Comparison of ENCODE assay signal across 8 mouse cellular contexts in the genomic region with DNA sequence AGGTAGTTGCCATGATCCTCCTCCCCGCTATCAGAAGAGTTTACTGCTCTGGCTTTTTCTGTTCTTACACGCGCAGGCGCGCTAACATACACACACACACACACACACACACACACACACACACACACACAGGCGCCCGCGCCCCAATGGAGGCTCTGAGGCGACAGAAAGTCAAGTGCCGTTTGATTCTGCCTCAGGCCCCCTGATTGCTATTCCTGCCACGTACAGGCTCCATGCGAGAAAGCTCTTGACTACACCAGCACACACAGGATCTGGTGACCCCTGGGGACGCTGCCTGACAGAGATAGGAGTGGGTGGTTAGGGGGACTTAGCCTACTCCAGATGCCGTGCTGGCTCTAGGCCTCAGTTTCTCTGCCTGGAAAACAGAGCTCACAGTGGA. TPM values are rescaled to one million over a fixed set of nuclear protein-coding genes. Genes with fewer than 3 reads are reported as not detected.
DNase-seq lines count a peak whose midpoint lies in the region; ATAC-seq and TF ChIP-seq lines count a peak whose summit lies in the region.

No protein-coding gene starts in this region.

- peak overlapping the region; percentile 95 for H3K27ac ChIP-seq in hindbrain, embryonic 11.5 days (ENCODE audit: low read depth, low read length)
- no peak overlapping the region for H3K27ac ChIP-seq in limb, embryonic 14.5 days (replicated peaks; ENCODE audit: low read depth, low read length)

- peak overlapping the region; percentile 55 for H3K4me2 ChIP-seq in hindbrain, embryonic 11.5 days (replicated peaks; ENCODE audit: low read depth, low read length)
- peak overlapping the region; percentile 90; the same call in 1 of the 2 replicates for H3K4me2 ChIP-seq in limb, embryonic 14.5 days (replicated peaks; ENCODE audit: low read depth, low read length, severe bottlenecking)

- no peaks in the 10 kb centered on the region for H3K9me3 ChIP-seq in hindbrain, embryonic 11.5 days (ENCODE audit: control insufficient read depth, low read length)
- H3K9me3 ChIP-seq in limb, embryonic 14.5 days (ENCODE audit: control insufficient read depth, low read length): no peaks in the 10 kb centered on the region

- peak; percentile 76 for ATAC-seq in hindbrain, embryonic 11.5 days (ENCODE audit: low FRiP score)
- no peak for ATAC-seq in limb, embryonic 14.5 days (ENCODE audit: low FRiP score, low read depth)
- no peak for ATAC-seq in cerebellum, adult (ENCODE audit: insufficient number of reproducible peaks, low FRiP score, low TSS enrichment)

- 25% methylated on average over 14 of the region's 14 CpGs for WGBS in hindbrain, embryonic 11.5 days
- WGBS in limb, embryonic 14.5 days: 48% methylated on average over 14 of the region's 14 CpGs

- TF ChIP-seq POLR2A in limb, embryonic 14.5 days (IDR thresholded peaks at IDR 0.05; ENCODE audit: borderline replicate concordance, extremely low read depth, insufficient read depth, insufficient read length): no peak

- H3K27me3 ChIP-seq in hindbrain, embryonic 11.5 days (ENCODE audit: control insufficient read depth, insufficient read depth, low read length): no peaks in the 10 kb centered on the region
- no peaks in the 10 kb centered on the region for H3K27me3 ChIP-seq in limb, embryonic 14.5 days (ENCODE audit: control insufficient read depth, insufficient read depth, low read length)

- peaks cover 9% of the 10 kb centered on the region for H3K4me1 ChIP-seq in hindbrain, embryonic 11.5 days (replicated peaks; ENCODE audit: control insufficient read depth, insufficient read depth, low read length)
- peaks cover 6% of the 10 kb centered on the region; the same call in 1 of the 2 replicates for H3K4me1 ChIP-seq in limb, embryonic 14.5 days (ENCODE audit: control insufficient read depth, insufficient read depth, low read length)

- intact Hi-C loops in gastrocnemius, postnatal 36 days (cut with DNase I): no loop called here

- 0 out of 2 replicates have a peak, but pooled peaks cover 2% of the 10 kb centered on the region for H3K36me3 ChIP-seq in hindbrain, embryonic 11.5 days (ENCODE audit: control insufficient read depth, insufficient read depth, low read length)
- H3K36me3 ChIP-seq in limb, embryonic 14.5 days (ENCODE audit: control insufficient read depth, insufficient read depth, low read length): peaks cover 40% of the 10 kb centered on the region

- peak overlapping the region; percentile 83; the same call in 1 of the 2 replicates for H3K9ac ChIP-seq in hindbrain, embryonic 11.5 days (ENCODE audit: low read depth, low read length)
- H3K9ac ChIP-seq in limb, embryonic 14.5 days (ENCODE audit: low read depth, low read length, severe bottlenecking): 0 out of 2 replicates have a peak overlapping the region, but pooled peaks have one; percentile 80

- peak; percentile 47 to 63 for DNase-seq in cerebellum, postnatal 25 days
- DNase-seq in cerebellum, postnatal 36 days: no peak
- peak; percentile 64 for DNase-seq in brain, adult 2 months (ENCODE audit: low read depth, low spot score)
- DNase-seq in hindbrain, embryonic 11.5 days (ENCODE audit: low spot score): peak; percentile 93
- DNase-seq in limb, embryonic 14.5 days (ENCODE audit: low spot score): no peak
- no peak for DNase-seq in gastrocnemius, postnatal 36 days
- DNase-seq in urinary bladder, adult 18-20 months (ENCODE audit: low spot score in 2 of 2): no peak

- peak overlapping the region; percentile 61 for H3K4me3 ChIP-seq in hindbrain, embryonic 11.5 days (ENCODE audit: low read depth, low read length)
- peak overlapping the region; percentile 63; the same call in 1 of the 2 replicates for H3K4me3 ChIP-seq in limb, embryonic 14.5 days (replicated peaks; ENCODE audit: low read length)

RNA-seq across cellular contexts. Expression of a gene that starts 0.7 kb away (rescaled TPM):
- 95.2 and 102 TPM in 2 replicates for polyA plus RNA-seq in hindbrain, embryonic 11.5 days (2014; fragmentation: Nextera tagmentation; extraction: Ambion mirVana)
- 58.0 and 77.5 TPM in 2 replicates for polyA plus RNA-seq in limb, embryonic 14.5 days (2012; rRNA removed)
- 25.8 and 33.7 TPM in 2 replicates for polyA plus RNA-seq in limb, embryonic 14.5 days (2014; fragmentation: Nextera tagmentation; extraction: Ambion mirVana)
- total RNA-seq in gastrocnemius, postnatal 36 days (2021): not detected

RNA-seq across cellular contexts. Expression of a gene that starts 10.7 kb away (rescaled TPM):
- 21.3 and 22.4 TPM in 2 replicates for polyA plus RNA-seq in hindbrain, embryonic 11.5 days (2014; fragmentation: Nextera tagmentation; extraction: Ambion mirVana)
- polyA plus RNA-seq in limb, embryonic 14.5 days (2012; rRNA removed): 9.3 and 13.3 TPM in 2 replicates
- polyA plus RNA-seq in limb, embryonic 14.5 days (2014; fragmentation: Nextera tagmentation; extraction: Ambion mirVana): 16.7 and 19.2 TPM in 2 replicates
- 1 to 10 TPM; 7.8 to 8.8 TPM for total RNA-seq in gastrocnemius, postnatal 36 days (2021)

RNA-seq across cellular contexts. Expression of a gene that starts 16.7 kb away (rescaled TPM):
- polyA plus RNA-seq in hindbrain, embryonic 11.5 days (2014; fragmentation: Nextera tagmentation; extraction: Ambion mirVana): 65.0 and 66.5 TPM in 2 replicates
- 27.5 and 29.4 TPM in 2 replicates for polyA plus RNA-seq in limb, embryonic 14.5 days (2012; rRNA removed)
- 14.2 and 18.7 TPM in 2 replicates for polyA plus RNA-seq in limb, embryonic 14.5 days (2014; fragmentation: Nextera tagmentation; extraction: Ambion mirVana)
- total RNA-seq in gastrocnemius, postnatal 36 days (2021): not detected

RNA-seq across cellular contexts. Expression of a gene that starts 17.1 kb away (rescaled TPM):
- polyA plus RNA-seq in hindbrain, embryonic 11.5 days (2014; fragmentation: Nextera tagmentation; extraction: Ambion mirVana): 2.2 and 3.1 TPM in 2 replicates
- polyA plus RNA-seq in limb, embryonic 14.5 days (2012; rRNA removed): 2.3 and 2.8 TPM in 2 replicates
- 1.7 and 2.2 TPM in 2 replicates for polyA plus RNA-seq in limb, embryonic 14.5 days (2014; fragmentation: Nextera tagmentation; extraction: Ambion mirVana)
- total RNA-seq in gastrocnemius, postnatal 36 days (2021): not detected

RNA-seq across cellular contexts. Expression of a gene that starts 20.3 kb away (rescaled TPM):
- polyA plus RNA-seq in hindbrain, embryonic 11.5 days (2014; fragmentation: Nextera tagmentation; extraction: Ambion mirVana): 6.3 and 6.7 TPM in 2 replicates
- 1.9 and 3.5 TPM in 2 replicates for polyA plus RNA-seq in limb, embryonic 14.5 days (2012; rRNA removed)
- 7.1 and 8.3 TPM in 2 replicates for polyA plus RNA-seq in limb, embryonic 14.5 days (2014; fragmentation: Nextera tagmentation; extraction: Ambion mirVana)
- 1 to 10 TPM; 2.6 to 2.7 TPM for total RNA-seq in gastrocnemius, postnatal 36 days (2021)

Comparison
In these comparisons a context has a peak if more than half of its experiments do, and no peak if none do; other contexts are left out.
1. DNase-seq: peak in cerebellum, postnatal 25 days (2 of 2), brain, adult 2 months (single experiment) and hindbrain, embryonic 11.5 days (single experiment); none in cerebellum, postnatal 36 days (0 of 2), limb, embryonic 14.5 days (single experiment), gastrocnemius, postnatal 36 days (0 of 2) and urinary bladder, adult 18-20 months (0 of 2).